Mouse (Mus musculus) frontal cortex, adult (tissue): Measurements from ENCODE around the gene Rpn1.
"Not testable (repeated sequence)": the region's sequence is repeated elsewhere in the genome, so short reads cannot be mapped to it uniquely, and the experiment has no call there.

ENCODE experiments used
- ATAC-seq: cut with Nextera tagmentation; 2 replicates; pipeline ENCODE4 v1.9.2; 2017; ENCODE audit warnings: mild to moderate bottlenecking, moderate library complexity, mixed read lengths; ENCODE audit not compliant: low TSS enrichment

Rpn1 gene

DNA sequence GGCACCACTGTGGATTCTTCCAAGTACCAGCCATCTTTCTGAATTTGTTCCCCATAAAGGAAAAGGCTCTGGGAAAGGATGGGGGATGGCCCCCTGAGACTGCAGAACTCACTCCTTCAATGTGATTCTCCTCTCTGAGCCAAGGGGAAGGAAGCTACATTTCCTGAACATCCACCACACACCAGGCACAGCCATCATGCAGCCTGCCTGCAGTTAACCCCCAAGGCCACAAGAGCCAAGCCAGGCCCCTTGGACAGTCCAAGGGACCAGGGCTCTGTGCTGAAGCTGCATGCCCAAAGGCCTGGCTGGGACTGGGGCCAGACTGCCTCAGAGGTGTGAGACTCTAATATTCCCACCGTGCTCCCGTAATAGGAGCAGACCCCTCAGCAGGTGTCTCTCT is 37.5 kb downstream of the Rpn1 start:
- no peak for ATAC-seq

DNA sequence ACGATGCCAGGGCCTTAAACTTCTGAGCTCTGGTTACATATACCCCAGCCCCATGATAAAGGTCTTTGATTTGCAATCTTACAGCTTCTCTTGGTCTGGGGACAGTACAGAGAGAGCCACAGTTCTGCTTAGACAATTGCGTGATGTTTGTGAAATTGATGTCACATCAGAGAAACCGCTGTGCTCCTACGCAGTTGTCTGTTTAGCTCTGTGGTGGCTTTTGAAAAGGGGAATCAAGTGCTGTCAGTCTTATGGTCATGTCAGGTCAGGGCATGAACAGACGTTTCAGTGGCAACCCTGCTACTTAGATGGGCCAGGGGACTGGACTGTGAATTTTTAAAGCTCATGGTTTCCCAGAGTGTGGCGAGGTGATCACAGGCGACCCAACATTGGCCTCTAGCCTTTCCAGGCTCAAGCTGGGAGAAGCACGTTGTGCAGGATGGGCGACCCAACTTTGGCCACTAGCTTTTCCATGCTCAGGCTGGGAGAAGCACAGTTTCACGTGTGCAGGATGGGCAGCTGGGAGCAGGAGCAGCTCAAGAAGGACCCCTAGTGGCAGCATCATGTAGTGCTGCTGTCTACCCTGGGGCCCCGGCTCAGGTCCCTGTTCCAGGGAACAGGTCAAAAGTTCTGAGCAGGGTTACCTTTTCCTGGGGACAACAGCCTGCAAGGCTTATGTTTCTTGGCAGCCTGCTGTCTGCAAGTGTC is 39.0 kb downstream of the Rpn1 start:
- peak; percentile 20; the same call in 1 of the 2 replicates for ATAC-seq

DNA sequence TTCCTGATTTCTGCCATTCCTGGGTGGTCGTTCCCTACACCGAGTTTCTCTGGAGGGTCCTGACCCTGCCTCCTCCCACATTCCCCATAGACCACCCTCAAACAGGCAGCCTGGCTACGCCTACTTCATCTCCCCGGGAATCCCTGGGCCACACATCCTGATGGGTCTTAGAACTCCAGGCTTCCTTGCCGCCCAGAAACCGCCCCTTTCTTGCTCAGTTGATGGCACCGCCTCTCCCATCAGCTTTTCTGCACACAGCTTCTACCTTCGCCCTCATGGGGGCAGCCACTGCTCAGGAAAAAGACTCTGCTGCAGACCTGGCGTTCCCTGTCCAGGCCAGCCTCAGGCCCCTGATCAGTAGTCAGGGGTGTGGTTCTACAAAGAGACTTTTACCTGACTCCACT is 39.6 kb downstream of the Rpn1 start:
- peak; percentile 80 for ATAC-seq

DNA sequence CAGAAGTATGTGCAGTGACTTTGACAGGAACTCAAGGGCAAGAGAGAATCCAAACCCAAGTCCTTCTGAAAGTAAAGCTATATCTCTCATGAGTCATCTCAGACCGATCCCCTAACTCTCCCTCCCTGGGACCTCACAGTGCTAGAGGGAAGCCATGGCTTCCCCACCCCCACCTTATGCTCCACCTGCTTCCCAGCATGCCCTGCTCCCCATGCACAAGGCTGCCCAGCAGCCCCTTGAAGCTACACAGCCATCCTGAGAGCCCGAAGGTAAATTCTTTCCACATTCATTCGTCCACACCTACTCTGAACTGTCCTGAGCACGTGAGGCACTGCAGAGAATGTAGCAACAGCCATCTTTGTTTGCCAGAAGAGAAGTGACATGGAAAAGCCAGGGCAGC is 40.3 kb downstream of the Rpn1 start:
- ATAC-seq = no peak

DNA sequence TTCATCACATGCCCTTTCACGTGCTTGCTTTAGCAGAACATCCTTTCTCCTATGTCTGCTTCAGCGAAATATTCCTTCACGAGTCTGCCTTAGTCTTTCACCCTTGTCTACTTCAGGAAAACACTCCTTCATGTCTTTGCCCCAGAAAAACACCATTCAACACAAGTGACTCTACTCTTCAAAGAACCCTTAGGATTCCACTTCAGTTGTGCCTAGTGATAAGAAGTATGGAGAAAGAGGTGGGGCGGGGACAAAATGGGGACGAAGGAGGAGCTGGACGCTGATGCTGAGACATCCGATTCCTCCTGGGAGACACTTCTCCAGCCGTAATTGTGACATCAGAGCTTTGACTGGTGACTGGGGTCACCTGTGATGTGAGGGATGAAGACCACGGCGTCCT is 41.5 kb downstream of the Rpn1 start:
- not testable (repeated sequence) for ATAC-seq

DNA sequence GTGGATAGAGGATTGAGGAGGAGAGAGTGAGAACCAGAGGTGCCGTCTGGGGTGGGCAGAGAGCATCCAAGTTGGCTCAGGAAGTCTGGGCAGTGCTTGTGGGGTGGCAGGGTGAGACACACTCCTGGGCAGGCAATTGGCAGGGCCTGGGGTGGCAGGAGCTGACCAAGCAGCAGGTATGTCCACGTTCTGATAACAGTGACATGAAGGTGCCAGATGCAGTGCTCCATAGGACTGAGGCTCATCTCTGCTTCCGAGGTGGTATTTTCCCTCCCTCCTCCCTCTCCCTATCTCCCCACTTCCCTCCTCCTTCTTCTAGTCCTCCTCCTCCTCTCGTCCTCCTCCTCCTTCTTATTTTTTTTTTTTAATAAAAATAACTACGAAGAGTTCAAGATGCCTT is 47.2 kb downstream of the Rpn1 start:
- ATAC-seq = no peak

DNA sequence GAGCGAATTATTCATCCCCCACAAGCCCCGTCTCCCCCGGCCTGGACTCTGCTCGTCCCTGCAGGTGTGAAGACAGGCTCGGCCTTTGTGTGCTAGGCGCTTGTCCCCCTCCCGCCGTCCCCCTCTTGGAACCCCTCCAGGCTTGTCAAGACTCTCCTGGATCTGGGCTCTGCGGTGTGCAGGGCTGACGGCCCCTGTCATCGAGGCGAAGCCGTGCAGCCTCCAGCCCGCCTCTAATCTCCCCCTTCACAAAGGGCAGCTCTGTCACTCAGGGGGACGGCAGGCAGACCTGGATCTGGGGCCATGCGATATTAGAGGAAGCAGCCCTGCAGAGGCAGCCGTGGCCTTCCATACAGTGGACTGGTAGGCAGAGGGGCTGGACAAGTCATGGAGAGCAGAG is 47.8 kb downstream of the Rpn1 start:
- no peak for ATAC-seq

DNA sequence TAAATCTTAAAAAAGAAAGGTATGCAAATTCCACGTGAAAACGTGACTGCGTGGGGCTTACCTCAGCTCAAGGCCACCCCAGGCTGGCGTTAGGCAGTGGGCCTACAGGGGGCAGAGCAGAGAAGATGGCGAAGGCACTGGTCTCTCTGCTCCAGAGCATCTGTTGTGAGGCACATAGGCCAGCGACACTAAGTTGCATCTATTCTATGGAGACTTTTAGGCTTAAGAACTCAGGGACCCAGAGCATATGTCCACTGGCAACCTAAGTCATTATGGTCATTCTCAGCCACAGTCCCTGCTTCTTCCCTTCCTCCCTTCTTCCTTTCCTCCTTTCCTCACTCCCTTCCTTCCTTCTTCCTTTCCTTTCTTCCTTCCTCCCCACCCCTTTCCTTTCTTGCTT is 48.8 kb downstream of the Rpn1 start:
- no peak for ATAC-seq

DNA sequence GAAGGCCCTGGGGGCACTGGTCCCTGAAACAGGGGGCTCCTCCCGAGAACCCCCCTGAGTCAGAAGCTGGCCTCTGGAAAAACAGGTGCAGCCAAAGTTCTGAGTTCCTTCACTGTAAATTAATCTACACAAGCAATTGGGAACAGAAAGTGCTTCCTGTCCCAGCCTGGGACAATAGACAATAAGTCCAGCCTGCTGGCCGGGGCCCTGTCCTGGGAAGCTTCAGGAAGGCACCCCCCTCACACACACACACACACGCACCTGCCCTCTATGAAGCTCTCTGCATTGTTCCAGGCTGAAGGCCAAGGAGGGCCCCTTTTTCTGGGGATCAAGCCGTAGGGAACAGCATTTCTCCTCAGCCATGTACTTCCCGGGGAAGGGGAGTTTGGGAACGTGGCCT is 49.6 kb downstream of the Rpn1 start:
- ATAC-seq = no peak

DNA sequence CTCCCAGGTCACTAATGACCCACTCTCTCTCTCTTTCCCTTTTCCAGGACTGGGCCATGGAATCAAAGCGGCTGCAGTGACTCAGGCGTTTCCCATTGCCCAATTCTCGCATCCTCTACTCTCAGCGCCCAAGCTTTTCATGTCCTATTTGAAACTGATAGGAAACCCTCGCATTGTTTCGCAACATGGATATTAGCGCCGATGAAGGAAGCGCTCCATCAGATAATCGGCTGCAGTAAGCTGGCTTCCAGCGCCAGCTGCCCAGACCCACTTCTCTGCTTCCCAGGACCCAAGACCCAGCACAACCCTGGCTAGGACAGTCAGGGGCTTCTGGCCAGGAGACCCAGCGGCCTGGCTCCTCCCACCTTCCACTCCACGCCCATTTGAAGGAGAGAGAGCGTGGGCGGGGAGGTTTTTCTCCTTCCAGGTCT is 51.9 kb downstream of the Rpn1 start:
- no peak for ATAC-seq

DNA sequence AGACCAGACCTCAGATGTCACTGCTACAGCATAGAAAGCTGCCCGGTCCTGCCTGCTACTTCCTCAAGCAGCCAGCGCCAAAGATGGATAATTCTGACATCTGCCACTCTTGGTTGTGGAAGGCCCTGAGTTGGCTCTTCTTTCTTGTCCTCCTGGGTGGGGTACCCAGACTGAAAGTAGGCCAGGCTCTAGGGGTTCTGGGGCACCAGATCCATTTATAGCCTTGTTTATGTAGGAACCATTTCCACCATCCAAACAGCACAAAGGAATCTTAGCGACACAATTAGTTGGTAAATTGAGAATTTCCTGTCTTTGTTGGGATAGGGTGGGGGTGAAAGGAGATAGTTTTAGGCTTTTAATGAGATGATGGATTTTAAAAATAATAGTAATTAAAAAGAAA is 54.2 kb downstream of the Rpn1 start:
- ATAC-seq = no peak

DNA sequence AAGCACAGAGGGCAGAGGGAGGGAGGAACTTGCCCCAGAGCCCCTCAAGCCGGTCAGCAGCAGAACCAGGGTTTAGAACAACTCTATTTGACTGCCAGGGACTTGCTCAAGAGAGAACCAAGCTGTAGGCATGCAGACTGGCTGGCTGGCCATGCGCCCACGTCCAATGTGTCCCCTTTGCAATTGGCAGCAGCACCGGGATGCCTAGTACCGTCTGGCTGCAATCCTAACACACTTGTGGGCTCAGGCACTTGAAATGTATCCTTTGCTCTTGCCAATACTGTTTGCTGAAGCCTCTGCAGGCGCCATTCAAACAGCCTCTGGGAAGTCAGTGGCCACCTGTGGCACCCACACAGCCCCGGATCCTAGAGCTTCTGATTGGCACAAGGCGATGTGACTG is 56.0 kb downstream of the Rpn1 start:
- peak; percentile 98 for ATAC-seq

DNA sequence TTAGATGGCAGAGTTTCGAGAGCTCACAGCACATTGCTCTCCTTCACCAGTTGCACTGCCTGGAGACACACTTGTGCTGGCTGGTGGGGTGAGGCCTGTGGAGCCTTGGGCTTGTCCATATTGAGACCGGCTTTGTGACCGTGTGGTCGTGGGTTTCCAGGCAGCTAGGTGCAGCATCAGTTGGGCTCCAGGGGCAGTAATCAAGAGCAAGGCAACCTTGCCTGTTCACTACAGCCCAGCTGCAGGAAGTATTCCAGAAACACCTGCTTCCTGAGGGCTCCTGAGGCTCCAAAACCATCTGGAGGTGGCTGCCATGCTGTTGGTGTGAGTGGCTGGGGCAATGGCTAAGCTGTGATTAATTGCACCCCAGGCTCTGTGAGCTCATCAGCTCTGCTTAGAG is 61.5 kb downstream of the Rpn1 start:
- no peak for ATAC-seq

DNA sequence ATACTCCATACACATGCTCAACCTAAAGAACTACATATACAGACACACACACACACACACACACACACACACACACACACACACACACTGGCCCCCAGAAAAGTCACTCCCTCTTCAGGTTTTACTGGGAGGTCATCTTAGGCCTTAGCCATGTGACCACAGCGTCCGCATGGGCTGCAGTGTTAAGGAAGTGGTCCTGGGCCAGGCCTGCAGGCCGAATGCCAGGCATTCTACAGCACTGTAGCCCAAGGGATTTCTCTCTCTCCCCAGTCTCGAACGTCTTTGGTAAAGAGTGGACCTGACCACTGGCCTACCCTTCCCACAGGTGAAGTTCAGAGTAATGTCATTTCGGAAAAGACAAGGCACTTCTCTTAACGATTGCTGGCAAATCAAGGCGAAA is 62.3 kb downstream of the Rpn1 start:
- ATAC-seq = no peak

DNA sequence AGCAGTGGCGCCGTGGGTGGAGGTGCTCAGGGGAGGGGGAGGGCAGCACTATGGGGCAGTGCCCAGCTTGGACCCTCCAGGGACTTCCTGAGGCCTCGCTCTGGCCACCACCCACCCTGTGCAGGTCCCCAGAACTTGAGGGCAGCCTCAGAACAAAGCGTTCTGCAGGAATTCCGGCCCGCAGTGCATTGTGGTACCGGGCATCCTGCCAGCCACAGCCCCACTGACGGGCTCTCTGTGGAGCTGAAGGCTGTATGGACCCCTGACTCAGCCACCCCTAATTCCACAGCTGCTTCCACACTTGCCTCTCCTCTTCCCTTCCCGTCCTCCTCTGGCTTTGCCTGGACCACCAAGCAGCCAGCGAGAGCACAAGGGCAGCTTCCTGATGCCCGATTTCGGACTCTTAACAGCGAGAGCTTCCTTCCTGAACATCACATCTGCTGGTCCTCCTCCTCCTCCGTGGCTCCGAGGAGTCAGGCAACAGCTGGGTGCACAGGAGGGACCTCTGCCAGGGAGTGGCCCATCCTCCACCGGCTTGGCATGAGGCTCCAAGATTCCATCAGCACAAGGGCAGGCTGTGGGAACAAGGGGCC is 63.2 kb downstream of the Rpn1 start:
- no peak for ATAC-seq

DNA sequence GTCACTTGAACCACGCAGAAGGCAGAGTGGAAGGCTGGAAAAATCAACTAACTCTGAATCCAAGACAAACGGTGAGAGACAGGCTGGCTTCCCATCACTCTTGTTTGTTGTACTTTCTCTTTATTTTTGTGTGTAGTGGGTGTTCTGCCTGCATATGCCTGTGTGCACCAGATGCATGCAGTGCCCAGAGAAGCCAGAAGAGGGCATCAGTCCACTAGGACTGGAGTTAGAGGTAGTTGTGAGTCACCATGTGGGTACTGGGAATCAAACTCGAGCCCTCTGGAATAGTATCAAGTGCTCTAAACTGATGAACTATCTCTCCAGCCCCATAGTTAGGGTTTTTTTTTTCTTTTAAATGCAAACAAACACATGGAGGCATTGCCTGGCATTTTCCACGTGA is 67.1 kb downstream of the Rpn1 start:
- no peak for ATAC-seq

DNA sequence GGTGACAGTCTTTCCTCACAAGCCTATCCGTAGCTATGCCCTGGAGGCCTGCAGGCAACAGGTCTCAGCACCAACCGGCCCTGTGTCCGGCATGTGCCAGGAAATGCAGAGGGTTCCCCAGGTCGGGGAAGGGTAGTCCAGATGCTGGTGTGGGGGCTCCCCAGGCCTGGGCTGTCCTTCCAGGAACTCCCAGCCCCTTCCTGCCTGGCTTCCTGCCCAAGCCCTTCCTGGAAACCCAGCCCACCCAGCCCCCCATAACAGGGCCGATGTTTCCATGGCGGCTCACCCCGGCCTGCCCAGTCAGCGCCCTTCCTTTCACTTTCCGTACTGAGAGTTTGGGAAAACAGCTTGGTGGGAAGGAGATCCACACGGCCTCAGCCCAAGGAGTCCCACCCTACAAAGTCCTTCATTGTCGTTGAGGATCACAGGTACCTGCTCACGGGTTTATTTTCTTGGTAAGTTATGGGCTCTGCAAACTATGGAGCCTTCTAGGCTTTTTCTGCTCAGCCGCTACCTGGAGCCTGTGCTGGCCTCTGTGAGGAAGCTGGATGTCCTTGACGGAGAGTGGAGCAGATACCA is 67.9 kb downstream of the Rpn1 start:
- ATAC-seq = no peak

DNA sequence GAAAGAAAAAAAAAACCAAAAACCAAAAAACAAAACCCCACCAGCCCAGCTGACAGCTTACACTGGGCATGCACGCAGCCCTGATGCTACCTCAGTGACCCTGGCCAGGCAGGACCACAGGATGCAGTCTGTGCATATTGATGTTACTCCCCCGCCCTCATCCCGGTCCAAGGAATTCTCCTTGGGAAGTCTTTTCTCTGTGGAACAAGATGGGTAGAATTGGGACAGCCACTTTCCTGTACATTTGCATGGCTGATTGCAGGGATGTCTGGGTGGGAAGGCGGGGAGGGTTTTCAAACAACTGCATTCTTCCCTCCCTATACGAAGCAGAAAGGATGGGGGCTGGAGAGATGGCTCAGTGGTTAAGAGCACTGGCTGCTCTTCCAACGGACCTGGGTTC is 68.7 kb downstream of the Rpn1 start:
- ATAC-seq = no peak
